Mouse (Mus musculus) neural tube, embryonic 14.5 days (tissue): ENCODE data around the gene Smurf2. TPM values are rescaled to one million over a fixed set of nuclear protein-coding genes. Genes with fewer than 3 reads are reported as not detected.

Experiments
- ATAC-seq: fragments of 200-750 bp; cut with Nextera tagmentation; 2 replicates; pipeline ENCODE4 v1.8.0; 2017; ENCODE audit warnings: low read depth, mild to moderate bottlenecking, moderate TSS enrichment, moderate library complexity
- H3K27ac ChIP-seq: fragments of 300-500 bp; sonication (generic); 2 replicates; pipeline ENCODE4 v1.5.1; 2014; ENCODE audit warnings: low read depth, mild to moderate bottlenecking, control low read depth, low read length, moderate library complexity, mixed read lengths
- H3K27me3 ChIP-seq: fragments of 300-500 bp; sonication (generic); 2 replicates; pipeline ENCODE4 v1.6.1; 2014; ENCODE audit warnings: low read length; ENCODE audit not compliant: control insufficient read depth, insufficient read depth
- H3K36me3 ChIP-seq: fragments of 300-500 bp; sonication (generic); 2 replicates; pipeline ENCODE4 v1.6.1; 2014; ENCODE audit warnings: low read length, mixed read lengths; ENCODE audit not compliant: control insufficient read depth, insufficient read depth
- H3K4me1 ChIP-seq: fragments of 300-500 bp; sonication (generic); 2 replicates; pipeline ENCODE4 v1.6.1; 2014; ENCODE audit warnings: low read length; ENCODE audit not compliant: control insufficient read depth, insufficient read depth
- H3K4me2 ChIP-seq: fragments of 300-500 bp; sonication (generic); 2 replicates; pipeline ENCODE4 v1.6.1; 2014; ENCODE audit warnings: mild to moderate bottlenecking, low read depth, low read length, control low read depth
- H3K4me3 ChIP-seq: fragments of 300-500 bp; sonication (generic); 2 replicates; pipeline ENCODE4 v1.5.1; 2014; ENCODE audit warnings: low read depth, low read length, control low read depth, mixed read lengths
- H3K9ac ChIP-seq: fragments of 300-500 bp; sonication (generic); replicated peaks from 2 replicates; pipeline ENCODE4 v1.6.1; 2014; ENCODE audit warnings: low read depth, mild to moderate bottlenecking, control low read depth, low read length, mixed read lengths
- H3K9me3 ChIP-seq: fragments of 300-500 bp; sonication (generic); 2 replicates; pipeline ENCODE4 v1.6.1; 2016; ENCODE audit warnings: low read length; ENCODE audit not compliant: control insufficient read depth
- WGBS: fragments of 180-500 bp; shearing (Covaris S2); extraction: QIAGEN DNeasy Blood & Tissue Kit; methylation state at CpG from one replicate; pipeline ENCODE4 v1.1.7; 2014; 5-methylcytosine and 5-hydroxymethylcytosine counted together
- polyA plus RNA-seq: library from polyadenylated mRNA; unstranded; fragments of >200 nt; fragmentation: Nextera tagmentation; extraction: Ambion mirVana; gene quantifications from 2 replicates; pipeline ENCODE4 v1.2.1, GENCODE M21; 2014

The Smurf2 gene
- polyA plus RNA-seq, 1 experiment from 2014 or later: 18.6 TPM

DNA sequence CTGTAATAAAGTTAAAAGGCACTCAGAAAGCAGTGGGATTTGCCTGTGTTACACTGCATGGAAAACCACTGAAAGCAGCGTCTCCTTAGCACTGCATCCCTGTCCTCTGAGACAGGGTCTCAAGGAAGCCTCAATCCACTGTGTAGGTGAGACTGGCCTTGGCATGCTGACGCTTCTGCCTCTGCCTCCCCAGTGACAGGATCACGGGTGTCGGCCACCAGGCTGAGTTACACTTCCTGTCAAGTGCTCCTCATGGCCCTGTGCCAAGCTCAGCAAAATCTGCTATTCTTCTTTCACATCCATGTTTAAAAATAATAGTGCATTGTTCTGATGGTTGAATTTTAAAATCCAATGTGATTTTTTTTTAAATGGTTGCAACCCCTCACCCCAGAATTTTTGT lies 99.5 kb downstream of the Smurf2 start:
- Histone ChIP-seq H3K9me3 (no peaks in the 10 kb centered on the region), H3K4me2 (no peak overlapping the region), H3K4me3 (no peak overlapping the region), H3K36me3 (peaks cover 30% of the 10 kb centered on the region; the same call in 1 of the 2 replicates), H3K9ac (no peak overlapping the region), H3K27me3 (no peaks in the 10 kb centered on the region), H3K4me1 (0 out of 2 replicates have a peak, but pooled peaks cover 2% of the 10 kb centered on the region), H3K27ac (no peak overlapping the region; the same call in 1 of the 2 replicates)
- ATAC-seq: no peak
- 62% methylated on average over 4 of the region's 4 CpGs for WGBS

DNA sequence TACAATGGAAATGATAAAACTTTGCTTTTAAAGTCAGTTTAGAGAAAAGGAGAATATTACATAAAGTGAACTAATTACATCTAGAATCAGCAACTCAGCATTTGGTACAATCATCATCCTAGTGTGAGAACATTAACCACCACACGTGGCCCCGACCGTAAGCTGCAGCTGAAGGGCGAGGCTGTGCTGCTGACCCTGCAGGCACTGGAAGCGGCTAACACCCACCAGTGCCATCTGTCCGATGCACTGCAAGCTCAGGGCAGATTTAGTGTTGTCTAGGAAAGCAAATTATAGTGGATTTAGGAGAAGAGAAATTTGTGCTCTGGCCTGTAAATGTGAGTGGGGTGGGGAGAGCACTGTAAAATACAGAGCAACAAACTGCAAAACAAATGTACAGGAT lies 100.3 kb downstream of the Smurf2 start:
- Histone ChIP-seq H3K4me1 (0 out of 2 replicates have a peak, but pooled peaks cover 2% of the 10 kb centered on the region), H3K36me3 (peaks cover 37% of the 10 kb centered on the region), H3K27me3 (no peaks in the 10 kb centered on the region), H3K9me3 (no peaks in the 10 kb centered on the region), H3K9ac (no peak overlapping the region), H3K4me3 (no peak overlapping the region), H3K4me2 (no peak overlapping the region), H3K27ac (no peak overlapping the region)
- WGBS: 62% methylated on average over 6 of the region's 6 CpGs
- ATAC-seq: no peak

DNA sequence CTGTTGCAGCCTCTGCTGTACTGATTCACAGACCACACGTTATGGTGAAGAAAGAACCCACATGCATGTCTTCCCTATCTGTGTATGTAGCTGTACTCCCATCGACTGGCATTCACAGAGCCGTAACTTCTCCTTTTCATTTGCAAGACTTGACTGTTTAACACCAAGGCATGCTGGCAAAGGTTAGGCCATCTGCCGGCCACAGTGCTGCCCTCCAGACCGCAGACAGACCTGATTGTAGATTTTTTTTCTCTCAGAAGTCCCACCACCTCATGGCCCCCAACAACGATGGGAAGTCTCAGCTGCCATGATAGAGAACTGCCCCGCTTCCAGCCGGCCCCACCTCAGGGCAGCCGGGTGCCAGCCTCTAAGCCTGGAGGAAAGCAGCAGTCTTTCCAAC lies 100.9 kb downstream of the Smurf2 start:
- Histone ChIP-seq H3K9me3 (no peaks in the 10 kb centered on the region), H3K4me3 (no peak overlapping the region), H3K36me3 (peaks cover 36% of the 10 kb centered on the region), H3K9ac (no peak overlapping the region), H3K4me1 (0 out of 2 replicates have a peak, but pooled peaks cover 2% of the 10 kb centered on the region), H3K27ac (no peak overlapping the region), H3K27me3 (no peaks in the 10 kb centered on the region), H3K4me2 (no peak overlapping the region)
- WGBS: 89% methylated on average over 9 of the region's 9 CpGs
- ATAC-seq: no peak

DNA sequence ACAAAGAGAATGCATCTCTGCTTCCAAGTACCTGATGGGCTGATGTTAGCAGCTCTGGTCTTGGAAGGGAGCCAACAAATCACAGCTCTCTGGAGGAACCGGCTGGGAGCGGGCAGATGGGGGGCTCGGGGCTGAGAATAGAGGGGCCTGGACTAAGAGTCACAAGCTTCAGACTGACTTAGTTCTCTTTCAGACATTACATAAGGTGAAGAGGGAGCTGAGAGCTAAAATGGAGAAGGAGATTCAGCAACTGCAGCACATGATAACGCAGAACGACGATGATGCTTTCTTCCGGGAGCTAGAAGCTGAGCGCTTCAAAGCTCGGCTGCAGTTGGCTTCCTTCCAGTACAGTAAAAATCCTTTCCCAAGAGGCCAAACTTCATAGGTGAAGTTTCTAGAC lies 102.2 kb downstream of the Smurf2 start:
- H3K9me3 ChIP-seq: no peaks in the 10 kb centered on the region
- H3K36me3 ChIP-seq: peaks cover 35% of the 10 kb centered on the region
- no peaks in the 10 kb centered on the region for H3K27me3 ChIP-seq
- H3K4me3 ChIP-seq: no peak overlapping the region
- H3K9ac ChIP-seq: no peak overlapping the region
- no peak overlapping the region for H3K4me2 ChIP-seq
- ATAC-seq: peak; percentile 44; the same call in 1 of the 2 replicates
- 0 out of 2 replicates have a peak, but pooled peaks cover 2% of the 10 kb centered on the region for H3K4me1 ChIP-seq
- 44% methylated on average over 9 of the region's 9 CpGs for WGBS
- no peak overlapping the region for H3K27ac ChIP-seq

DNA sequence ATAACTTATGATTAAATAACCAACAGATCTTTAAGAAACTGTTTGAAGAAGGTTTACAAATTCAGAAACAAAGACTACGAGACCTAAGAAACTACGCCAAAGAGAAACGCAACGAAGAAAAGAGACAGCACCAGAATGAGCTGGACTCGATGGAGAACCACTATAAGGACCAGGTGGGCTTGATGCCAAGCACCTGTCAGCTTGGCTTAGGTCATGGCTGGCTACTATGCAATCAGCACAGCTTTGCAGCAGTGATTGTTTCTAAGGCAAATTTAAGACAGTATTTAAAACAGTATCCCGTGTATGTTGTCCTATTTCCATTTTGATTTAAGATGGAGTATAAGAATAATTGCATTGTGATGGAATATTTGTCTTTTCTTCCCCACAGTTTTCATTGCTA lies 102.7 kb downstream of the Smurf2 start:
- ATAC-seq: no peak
- Histone ChIP-seq H3K36me3 (peaks cover 37% of the 10 kb centered on the region), H3K4me3 (no peak overlapping the region), H3K9me3 (no peaks in the 10 kb centered on the region), H3K4me2 (no peak overlapping the region), H3K9ac (no peak overlapping the region), H3K27ac (no peak overlapping the region; the same call in 1 of the 2 replicates), H3K27me3 (no peaks in the 10 kb centered on the region), H3K4me1 (0 out of 2 replicates have a peak, but pooled peaks cover 2% of the 10 kb centered on the region)
- WGBS: 77% methylated on average over 6 of the region's 6 CpGs

DNA sequence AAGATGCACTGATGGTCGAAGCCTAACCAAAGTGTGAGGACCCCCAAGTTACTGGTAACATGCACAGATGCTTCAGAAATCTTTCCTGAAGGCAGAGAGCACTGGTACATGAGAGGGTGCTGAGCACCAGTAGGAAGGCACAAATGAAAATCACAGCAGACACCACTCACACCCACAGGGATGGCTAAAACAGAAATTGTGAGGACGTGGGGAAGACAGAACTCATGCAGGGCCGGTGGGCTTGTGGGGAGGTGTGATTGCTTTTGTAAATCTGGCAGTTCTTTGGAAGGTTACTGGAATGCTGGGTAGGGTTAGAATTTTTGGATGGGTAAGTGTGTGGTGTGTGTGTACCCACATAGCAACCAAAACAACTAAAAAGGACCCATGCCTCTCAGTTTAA lies 103.4 kb downstream of the Smurf2 start:
- H3K36me3 ChIP-seq: peaks cover 43% of the 10 kb centered on the region
- H3K4me2 ChIP-seq: no peak overlapping the region
- H3K4me1 ChIP-seq: 0 out of 2 replicates have a peak, but pooled peaks cover 2% of the 10 kb centered on the region
- WGBS: 90% methylated on average over 3 of the region's 3 CpGs
- no peak overlapping the region for H3K4me3 ChIP-seq
- H3K9me3 ChIP-seq: no peaks in the 10 kb centered on the region
- H3K27ac ChIP-seq: no peak overlapping the region
- no peaks in the 10 kb centered on the region for H3K27me3 ChIP-seq
- no peak overlapping the region for H3K9ac ChIP-seq
- ATAC-seq: no peak

DNA sequence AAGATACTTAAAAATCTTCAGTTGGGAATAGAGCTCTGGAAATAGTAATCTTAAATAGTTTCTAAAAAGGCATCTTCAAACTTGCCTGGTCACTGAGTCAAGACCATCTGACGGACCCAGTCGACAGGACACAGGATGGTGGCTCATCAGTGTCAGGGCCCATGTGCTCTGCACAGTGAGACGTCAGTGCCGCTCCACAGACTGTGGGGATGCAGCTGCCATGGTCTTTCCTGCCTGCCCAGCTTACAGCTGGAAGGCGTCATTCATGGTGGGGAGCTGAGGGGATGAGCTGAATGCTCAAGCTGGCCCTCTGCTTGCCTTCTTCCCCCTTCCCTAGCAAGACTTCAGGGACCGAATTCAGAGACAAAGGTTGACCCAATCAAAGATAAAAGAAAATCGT lies 104.2 kb downstream of the Smurf2 start:
- Histone ChIP-seq H3K36me3 (peaks cover 43% of the 10 kb centered on the region), H3K27me3 (no peaks in the 10 kb centered on the region), H3K4me2 (no peak overlapping the region), H3K4me1 (0 out of 2 replicates have a peak, but pooled peaks cover 2% of the 10 kb centered on the region), H3K4me3 (no peak overlapping the region), H3K9me3 (no peaks in the 10 kb centered on the region), H3K9ac (no peak overlapping the region), H3K27ac (no peak overlapping the region)
- 82% methylated on average over 7 of the region's 7 CpGs for WGBS
- no peak for ATAC-seq

DNA sequence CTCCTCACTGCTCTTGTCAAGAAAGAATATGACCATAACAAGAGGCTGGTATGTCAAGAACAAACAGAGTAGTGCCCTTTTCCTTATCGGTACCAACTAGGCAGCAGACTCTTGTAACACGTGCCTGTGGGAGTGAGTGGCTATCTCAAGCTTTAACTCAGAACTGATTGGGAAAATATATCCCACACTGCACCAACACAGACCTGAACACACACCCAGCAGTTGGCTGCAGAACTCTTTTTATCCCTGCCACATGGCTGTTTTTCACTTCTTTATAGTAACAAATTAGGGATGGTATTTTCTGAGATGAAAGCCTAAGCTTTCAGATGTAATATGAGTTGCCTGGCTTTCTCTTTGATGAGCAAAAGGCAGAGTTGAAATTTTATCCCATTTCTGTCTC lies 104.8 kb downstream of the Smurf2 start:
- H3K36me3 ChIP-seq: peaks cover 43% of the 10 kb centered on the region
- H3K4me2 ChIP-seq: no peak overlapping the region
- H3K27ac ChIP-seq: no peak overlapping the region
- H3K4me1 ChIP-seq: 0 out of 2 replicates have a peak, but pooled peaks cover 2% of the 10 kb centered on the region
- no peaks in the 10 kb centered on the region for H3K9me3 ChIP-seq
- ATAC-seq: no peak
- no peaks in the 10 kb centered on the region for H3K27me3 ChIP-seq
- no peak overlapping the region for H3K4me3 ChIP-seq
- H3K9ac ChIP-seq: no peak overlapping the region
- WGBS: 98% methylated on average over 2 of the region's 2 CpGs

DNA sequence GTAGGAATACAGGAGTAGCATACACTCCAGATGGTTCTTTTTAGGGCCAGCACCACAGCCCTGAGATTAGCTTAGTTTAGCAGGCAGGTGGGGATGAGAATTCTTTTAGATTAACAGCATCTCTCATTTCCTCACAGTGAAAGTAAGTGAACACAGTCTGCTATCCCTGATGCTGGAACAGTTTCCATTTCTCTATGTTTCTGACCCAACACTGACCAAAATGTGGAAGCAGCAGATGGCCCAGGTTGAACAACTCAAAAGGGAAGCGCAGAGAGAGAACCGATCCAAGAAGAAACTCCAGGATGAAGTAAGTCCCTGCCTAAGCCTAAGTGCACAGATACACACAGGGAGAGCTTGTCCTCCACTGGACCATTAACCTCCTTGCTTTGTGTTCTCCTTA lies 105.2 kb downstream of the Smurf2 start:
- H3K27ac ChIP-seq: no peak overlapping the region
- 95% methylated on average over 2 of the region's 2 CpGs for WGBS
- no peak overlapping the region for H3K9ac ChIP-seq
- 0 out of 2 replicates have a peak, but pooled peaks cover 2% of the 10 kb centered on the region for H3K4me1 ChIP-seq
- H3K36me3 ChIP-seq: peaks cover 45% of the 10 kb centered on the region
- no peak overlapping the region for H3K4me2 ChIP-seq
- H3K27me3 ChIP-seq: no peaks in the 10 kb centered on the region
- no peak for ATAC-seq
- H3K4me3 ChIP-seq: no peak overlapping the region
- H3K9me3 ChIP-seq: no peaks in the 10 kb centered on the region
